Mouse (Mus musculus) heart, postnatal 0 days (tissue): Measurements from ENCODE around the gene Hist1h3e. TPM values are rescaled to one million over a fixed set of nuclear protein-coding genes. Genes with fewer than 3 reads are reported as not detected.
"Not testable (repeated sequence)": the region's sequence is repeated elsewhere in the genome, so short reads cannot be mapped to it uniquely, and the experiment has no call there.

ENCODE experiments used
- ATAC-seq: fragments of 200-750 bp; cut with Nextera tagmentation; 2 replicates; pipeline ENCODE4 v1.8.0; 2017; ENCODE audit warnings: low read depth, moderate number of reproducible peaks, moderate library complexity; ENCODE audit not compliant: insufficient read depth
- DNase-seq: peaks from one replicate; pipeline ENCODE4 v3.0.0-alpha.2; 2016; ENCODE audit warnings: low spot score
- H3K27ac ChIP-seq: fragments of 300-500 bp; sonication (generic); 2 replicates; pipeline ENCODE4 v1.5.1; 2014; ENCODE audit warnings: low read depth, mild to moderate bottlenecking
- H3K27me3 ChIP-seq: fragments of 300-500 bp; sonication (generic); 2 replicates; pipeline ENCODE4 v1.6.1; 2014; ENCODE audit warnings: low read length, mixed read lengths; ENCODE audit not compliant: control insufficient read depth, insufficient read depth
- H3K36me3 ChIP-seq: fragments of 300-500 bp; sonication (generic); replicated peaks from 2 replicates; pipeline ENCODE4 v1.6.1; 2014; ENCODE audit warnings: low read length, mixed read lengths; ENCODE audit not compliant: control insufficient read depth, insufficient read depth
- H3K4me1 ChIP-seq: fragments of 300-500 bp; sonication (generic); 2 replicates; pipeline ENCODE4 v1.6.1; 2014; ENCODE audit warnings: antibody characterized with exemption; ENCODE audit not compliant: control insufficient read depth, insufficient read depth
- H3K4me2 ChIP-seq: fragments of 300-500 bp; sonication (generic); 2 replicates; pipeline ENCODE4 v1.6.1; 2014; ENCODE audit warnings: low read depth, mild to moderate bottlenecking, low read length, moderate library complexity
- H3K4me3 ChIP-seq: fragments of 300-500 bp; sonication (generic); 2 replicates; pipeline ENCODE4 v1.5.1; 2014; ENCODE audit warnings: low read depth, low read length
- H3K9ac ChIP-seq: fragments of 300-500 bp; sonication (generic); replicated peaks from 2 replicates; pipeline ENCODE4 v1.6.1; 2014; ENCODE audit warnings: low read depth, low read length, mixed read lengths
- H3K9me3 ChIP-seq: fragments of 300-500 bp; sonication (generic); replicated peaks from 2 replicates; pipeline ENCODE4 v1.6.1; 2016; ENCODE audit warnings: low read length; ENCODE audit not compliant: control insufficient read depth
- CTCF ChIP-seq: IDR thresholded peaks from 2 replicates; pipeline ENCODE4 v1.5.1; 2016; ENCODE audit warnings: antibody characterized with exemption, control low read depth, low read depth
- EP300 ChIP-seq: IDR thresholded peaks from 2 replicates; pipeline ENCODE4 v1.6.1; 2016; ENCODE audit warnings: antibody characterized with exemption, low read depth
- WGBS: fragments of 180-500 bp; shearing (Covaris S2); extraction: QIAGEN DNeasy Blood & Tissue Kit; methylation state at CpG from one replicate; pipeline ENCODE4 v1.1.7; 2014; 5-methylcytosine and 5-hydroxymethylcytosine counted together
- polyA plus RNA-seq: library from polyadenylated mRNA; unstranded; fragments of >200 nt; fragmentation: Nextera tagmentation; extraction: Ambion mirVana; gene quantifications from 2 replicates; pipeline ENCODE4 v1.2.1, GENCODE M21; 2015
- total RNA-seq: library from RNA; depleted of rRNA; stranded (reverse); fragments of >200 nt; gene quantifications from 2 replicates; pipeline ENCODE4 v1.2.3, GENCODE M21; 2014; ENCODE audit warnings: low replicate concordance

Gene Hist1h3e
- total and polyA plus RNA-seq, 2 experiments from 2014 or later, result 0.97 to 625 TPM

- Histone ChIP-seq H3K9ac (peak overlapping the region; percentile 32; the same call in 1 of the 2 replicates), H3K27me3 (no peaks in the 10 kb centered on the region), H3K4me1 (peaks cover 24% of the 10 kb centered on the region; the same call in 1 of the 2 replicates), H3K27ac (peak overlapping the region; percentile 63), H3K36me3 (no peaks in the 10 kb centered on the region), H3K9me3 (no peaks in the 10 kb centered on the region), H3K4me2 (peak overlapping the region; percentile 57), H3K4me3 (peak overlapping the region; percentile 35)
- WGBS, result 29% methylated on average over 6 of the region's 6 CpGs
- ATAC-seq (no peak), DNase-seq (no peak)
- TF ChIP-seq EP300 (no peak), CTCF (no peak)
These were observed 20.3 kb upstream of the Hist1h3e start for GRCm38 (mm10) chr13:23582219-23583056.

GRCm38 (mm10) chr13:23581408-23582218 is 19.4 kb upstream of the Hist1h3e start, which contains the start of gene Hist1h4d:
Gene Hist1h4d (plus strand): TSS chr13:23581598.
- Histone ChIP-seq H3K27ac (peak within 1 kb of the TSS; percentile 63), H3K4me3 (peak within 1 kb of the TSS; percentile 35), H3K9ac (peak within 1 kb of the TSS; percentile 32; the same call in 1 of the 2 replicates), H3K9me3 (no peaks in the 10 kb centered on the region), H3K4me1 (peaks cover 22% of the 10 kb centered on the region; the same call in 1 of the 2 replicates), H3K4me2 (peak within 1 kb of the TSS; percentile 57), H3K36me3 (no peaks in the 10 kb centered on the region), H3K27me3 (no peaks in the 10 kb centered on the region)
- WGBS, result under 1% methylated on average over 43 of the region's 43 CpGs
- ATAC-seq, result peak; percentile 84
- TF ChIP-seq EP300 (peak; percentile 96), CTCF (no peak)
- peak; percentile 94 for DNase-seq

GRCm38 (mm10) chr13:23577835-23578234 is 15.7 kb upstream of the Hist1h3e start:
- no peaks in the 10 kb centered on the region for H3K9me3 ChIP-seq
- no peak for ATAC-seq

GRCm38 (mm10) chr13:23576906-23577639 is 14.9 kb upstream of the Hist1h3e start:
- no peak overlapping the region for H3K4me3 ChIP-seq
- H3K9me3 ChIP-seq, result no peaks in the 10 kb centered on the region
- H3K27ac ChIP-seq, result peak overlapping the region; percentile 66; the same call in 1 of the 2 replicates
- peak overlapping the region; percentile 53 for H3K4me2 ChIP-seq
- H3K4me1 ChIP-seq, result 0 out of 2 replicates have a peak, but pooled peaks cover 16% of the 10 kb centered on the region
- no peak for TF ChIP-seq CTCF
- TF ChIP-seq EP300, result no peak
- ATAC-seq, result no peak
- H3K9ac ChIP-seq, result peak overlapping the region; percentile 53; the same call in 1 of the 2 replicates
- H3K27me3 ChIP-seq, result no peaks in the 10 kb centered on the region
- no peaks in the 10 kb centered on the region for H3K36me3 ChIP-seq
- DNase-seq, result no peak
- 59% methylated on average over 6 of the region's 6 CpGs for WGBS

More at GRCm38 (mm10) chr13:23577835-23578234, 15.7 kb upstream of the Hist1h3e start:
- H3K4me3 ChIP-seq, result no peak overlapping the region
- H3K27me3 ChIP-seq, result no peaks in the 10 kb centered on the region
- no peak for TF ChIP-seq EP300
- TF ChIP-seq CTCF, result no peak
- no peak overlapping the region for H3K9ac ChIP-seq
- 91% methylated on average over 1 of the region's 1 CpGs for WGBS
- no peak for DNase-seq
- H3K4me2 ChIP-seq, result no peak overlapping the region
- peaks cover 17% of the 10 kb centered on the region; the same call in 1 of the 2 replicates for H3K4me1 ChIP-seq
- no peaks in the 10 kb centered on the region for H3K36me3 ChIP-seq
- no peak overlapping the region for H3K27ac ChIP-seq

GRCm38 (mm10) chr13:23576351-23576881 is 14.2 kb upstream of the Hist1h3e start:
- peaks cover 16% of the 10 kb centered on the region; the same call in 1 of the 2 replicates for H3K4me1 ChIP-seq
- peak overlapping the region; percentile 53 for H3K4me2 ChIP-seq
- no peak for TF ChIP-seq EP300
- no peak for TF ChIP-seq CTCF
- DNase-seq (no peak), ATAC-seq (no peak)
- peak overlapping the region; percentile 53 for H3K9ac ChIP-seq
- H3K9me3 ChIP-seq, result no peaks in the 10 kb centered on the region
- peak overlapping the region; percentile 37 for H3K4me3 ChIP-seq
- 46% methylated on average over 7 of the region's 7 CpGs for WGBS
- H3K36me3 ChIP-seq, result no peaks in the 10 kb centered on the region
- peak overlapping the region; percentile 66 for H3K27ac ChIP-seq
- no peaks in the 10 kb centered on the region for H3K27me3 ChIP-seq

GRCm38 (mm10) chr13:23575864-23576313 is 13.7 kb upstream of the Hist1h3e start:
- peak overlapping the region; percentile 37 for H3K4me3 ChIP-seq
- H3K4me2 ChIP-seq, result peak overlapping the region; percentile 53
- WGBS, result 5% methylated on average over 10 of the region's 40 CpGs
- DNase-seq, H3K27me3 ChIP-seq, ATAC-seq, H3K36me3 ChIP-seq, H3K9me3 ChIP-seq: not testable (repeated sequence)
- peak overlapping the region; percentile 53 for H3K9ac ChIP-seq
- H3K27ac ChIP-seq, result peak overlapping the region; percentile 66
- H3K4me1 ChIP-seq, result peaks cover 16% of the 10 kb centered on the region; the same call in 1 of the 2 replicates
